Mouse (Mus musculus) layer of hippocampus, postnatal 14 days (tissue): ENCODE measurements around the gene Glud1. TPM values are rescaled to one million over a fixed set of nuclear protein-coding genes. Genes with fewer than 3 reads are reported as not detected.

Source experiments
- DNase-seq, 2 experiments: peaks; one replicate each; pipeline ENCODE4 v3.0.0; 2021 to 2022; ENCODE audit warnings: low spot score in 2 of 2, mixed read lengths in 1 of 2
- total RNA-seq, 2 experiments: library from RNA; stranded (reverse); gene quantifications; 2 replicates each; pipeline ENCODE4 v1.2.3; 2021

Gene Glud1
- total RNA-seq, 2 experiments from 2014 or later = 364 to 392 TPM

- no peak for DNase-seq
Observed at GRCm38 (mm10) chr14:34375415-34375904, 64.9 kb downstream of the Glud1 start, which contains the start of gene Mmrn2. Gene Mmrn2, plus strand, starts transcription at chr14:34375465.

- no peak for DNase-seq
Observed at GRCm38 (mm10) chr14:34375941-34376340, 65.4 kb downstream of the Glud1 start.

- DNase-seq = no peak
Observed at GRCm38 (mm10) chr14:34377121-34377520, 66.6 kb downstream of the Glud1 start.

- DNase-seq = no peak
Observed at GRCm38 (mm10) chr14:34378560-34379331, 68.2 kb downstream of the Glud1 start.

DNA sequence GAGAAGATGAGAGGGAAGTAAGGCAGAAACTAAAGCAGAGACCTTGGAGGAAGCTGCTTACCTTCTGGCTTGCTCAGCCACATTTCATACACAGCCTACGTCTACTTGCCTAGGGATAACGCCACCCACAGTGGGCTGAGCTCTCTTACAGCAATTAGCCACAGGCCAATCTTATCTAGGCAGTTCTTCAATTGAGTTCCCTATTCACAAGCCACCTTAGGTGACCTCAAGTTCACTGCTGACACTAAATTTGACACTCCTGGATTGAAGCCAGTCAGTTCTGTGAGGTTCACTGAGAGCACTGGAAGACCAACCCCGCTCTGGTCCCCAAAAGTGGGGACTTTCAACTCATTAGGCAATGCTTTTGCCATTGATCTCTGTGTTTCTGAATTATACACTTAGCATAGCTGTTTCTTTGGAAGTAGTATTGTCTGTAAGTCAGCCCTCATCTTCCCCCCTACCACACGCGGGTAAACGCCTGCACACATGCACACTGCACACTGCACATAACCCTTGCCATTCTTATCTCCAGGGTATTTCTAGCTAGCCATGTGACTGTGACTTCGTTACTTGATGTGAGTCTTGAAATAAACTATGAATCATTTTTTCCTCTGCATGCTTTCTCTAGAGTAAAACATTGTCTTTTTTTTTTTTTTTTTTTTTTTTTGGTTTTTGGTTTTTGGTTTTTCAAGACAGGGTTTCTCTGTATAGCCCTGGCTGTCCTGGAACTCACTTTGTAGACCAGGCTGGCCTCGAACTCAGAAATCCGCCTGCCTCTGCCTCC, 72.6 kb downstream of the Glud1 start:
- DNase-seq = no peak

DNA sequence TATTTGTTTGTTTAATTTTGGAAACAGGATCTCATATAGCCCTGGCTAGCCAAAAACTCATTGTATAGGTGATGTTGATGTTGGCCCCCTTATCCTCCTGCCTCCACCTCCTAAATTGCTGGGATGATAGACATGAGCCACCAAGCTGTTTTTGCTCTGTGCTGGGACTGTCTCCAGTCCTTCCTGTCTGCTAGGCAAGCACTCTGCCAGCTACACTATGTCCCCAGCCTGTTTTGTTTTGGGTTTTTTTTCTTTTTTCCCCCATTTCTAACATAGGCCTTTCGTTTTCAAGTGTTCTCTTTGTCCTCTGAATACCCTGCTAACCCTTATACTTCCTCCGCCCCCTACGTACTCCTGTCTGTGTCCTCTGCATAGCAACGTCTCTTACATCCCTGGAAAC, 82.8 kb downstream of the Glud1 start:
- peak in 1 of 2 experiments; percentile 29 for DNase-seq

Other genes with a start within 250 kb of the Glud1 start
- gene Anxa8, start 224.7 kb upstream of the Glud1 start, total RNA-seq = under 1 TPM; 0.41 to 0.58 TPM
- not detected for gene A630023A22Rik, start 208.0 kb upstream of the Glud1 start, total RNA-seq
- gene Npy4r, start 158.2 kb upstream of the Glud1 start, total RNA-seq = under 1 TPM in 1 of 2 experiments, not detected in 1; 0.10 TPM
- 1 to 10 TPM; 2.7 to 7.0 TPM for gene Gprin2, start 109.1 kb upstream of the Glud1 start, total RNA-seq
- 1 to 10 TPM; 1.1 to 1.7 TPM for gene Syt15, start 91.1 kb upstream of the Glud1 start, total RNA-seq
- 10 to 100 TPM in 1 of 2 experiments, 1 to 10 TPM in 1; 9.7 to 14.5 TPM for gene Shld2, start 234 bp upstream of the Glud1 start, total RNA-seq
- not detected for gene Fam25c, start 44.7 kb downstream of the Glud1 start, total RNA-seq
- 1 to 10 TPM; 2.1 to 4.4 TPM for gene Sncg, start 64.1 kb downstream of the Glud1 start, total RNA-seq
- gene Mmrn2, start 64.7 kb downstream of the Glud1 start, total RNA-seq = 1 to 10 TPM; 2.7 to 5.2 TPM
- gene Bmpr1a, start 192.6 kb downstream of the Glud1 start, total RNA-seq = 10 to 100 TPM; 38.3 to 41.4 TPM
- not detected for gene 9230112D13Rik, start 212.1 kb downstream of the Glud1 start, total RNA-seq